Mouse (Mus musculus) spleen, postnatal 4 days (tissue): ENCODE results near the gene Fmo4.
"Not testable (repeated sequence)": the region's sequence is repeated elsewhere in the genome, so short reads cannot be mapped to it uniquely, and the experiment has no call there.

ENCODE experiments used
- DNase-seq, 2 experiments: peaks; one replicate each; pipeline ENCODE4 v3.0.0; 2022; ENCODE audit warnings: low spot score in 2 of 2

Gene Fmo4

GRCm38 (mm10) chr1:162792306-162793044 lies 21.3 kb downstream of the Fmo4 start:
- no peak for DNase-seq

DNA sequence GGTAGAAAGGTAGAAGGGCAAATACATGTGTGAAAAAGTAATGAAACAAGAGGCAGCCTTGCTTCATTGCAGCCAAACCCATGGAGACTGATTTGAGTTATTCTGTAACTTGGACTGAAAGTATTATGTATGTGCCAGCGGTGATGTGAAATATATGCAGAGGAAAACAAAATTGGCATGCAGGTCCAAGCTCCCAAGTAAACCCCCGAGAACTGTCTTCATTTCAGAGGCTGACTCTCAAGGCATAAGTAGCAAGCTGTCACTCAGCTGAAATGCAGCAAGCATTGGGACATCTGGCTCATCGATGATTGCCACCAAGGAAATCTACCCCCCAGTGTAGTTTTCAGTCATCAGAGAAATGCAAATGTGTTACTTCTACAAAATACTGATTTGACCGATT lies 28.6 kb downstream of the Fmo4 start:
- DNase-seq, result no peak

DNA sequence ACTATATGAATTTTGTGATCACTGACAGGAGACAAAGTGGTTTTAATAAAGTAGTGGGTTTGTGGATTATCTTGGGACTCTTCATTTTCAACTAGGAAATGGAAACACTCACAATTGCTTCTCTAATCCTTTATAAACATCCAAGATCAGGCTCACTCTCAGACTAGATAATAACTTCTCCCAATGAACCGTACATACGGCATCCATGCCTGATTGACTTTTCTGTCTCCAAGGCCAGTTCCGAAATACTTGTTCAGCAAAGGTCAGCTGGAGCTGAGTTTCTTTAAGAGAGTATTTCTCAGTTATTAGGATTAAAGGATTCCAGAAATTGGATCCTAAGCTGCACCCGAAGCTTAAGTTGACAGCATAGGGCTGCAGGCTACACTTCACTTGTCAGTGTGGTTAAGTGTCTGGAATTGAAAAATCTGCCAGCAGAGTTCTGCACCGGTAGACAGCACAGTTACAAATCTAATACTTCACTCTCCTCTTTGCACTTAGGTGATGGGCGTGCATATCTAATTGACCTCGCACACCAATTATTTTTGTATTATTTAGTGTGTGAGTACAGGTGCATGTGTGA lies 30.0 kb downstream of the Fmo4 start:
- DNase-seq, result no peak

DNA sequence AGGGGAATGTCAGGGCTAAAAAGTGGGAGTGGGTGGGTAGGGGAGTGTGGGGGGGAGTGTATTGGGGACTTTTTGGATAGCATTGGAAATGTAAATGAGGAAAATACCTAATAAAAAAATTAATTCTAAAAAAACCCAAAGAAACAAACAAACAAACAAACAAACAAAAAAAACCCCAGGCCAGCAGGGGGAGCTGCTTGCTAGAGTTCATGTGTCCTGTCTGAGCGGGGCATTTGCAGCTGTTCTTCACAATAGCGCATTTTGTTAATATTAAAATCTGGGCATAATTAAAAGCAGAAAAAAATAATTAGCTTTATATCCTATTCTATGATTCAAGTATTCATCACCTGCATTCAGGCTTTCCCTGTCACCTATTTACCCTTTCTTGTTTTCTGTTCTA lies 32.7 kb downstream of the Fmo4 start:
- DNase-seq, result not testable (repeated sequence)

DNA sequence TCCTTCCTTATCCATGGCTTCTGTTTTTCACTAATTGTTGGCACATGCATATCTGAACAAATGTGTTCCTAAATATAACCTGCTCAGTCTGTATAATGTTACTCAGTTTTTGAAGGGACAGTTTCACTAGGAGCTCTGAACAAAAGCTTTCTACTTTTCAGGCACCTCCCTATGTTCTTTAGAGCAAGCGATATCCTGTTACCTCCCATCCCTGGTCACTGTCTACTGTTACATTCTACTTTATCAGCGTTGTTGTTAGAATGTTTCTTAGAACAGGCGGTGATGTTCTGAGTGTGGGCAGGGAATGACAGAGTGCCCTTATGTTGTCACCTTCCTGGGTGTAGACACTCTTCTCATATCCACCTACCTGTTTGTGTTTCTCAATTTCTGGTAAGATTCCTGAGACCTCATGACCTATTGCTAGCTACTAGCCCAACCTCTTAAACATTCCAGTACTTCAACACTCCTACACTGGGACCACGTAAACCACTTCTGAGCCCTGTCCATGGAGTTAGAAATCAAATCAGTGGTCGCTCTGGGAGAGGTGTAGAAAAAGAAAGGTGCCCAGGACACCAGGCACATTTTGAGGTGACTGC lies 35.7 kb downstream of the Fmo4 start:
- DNase-seq, result no peak

DNA sequence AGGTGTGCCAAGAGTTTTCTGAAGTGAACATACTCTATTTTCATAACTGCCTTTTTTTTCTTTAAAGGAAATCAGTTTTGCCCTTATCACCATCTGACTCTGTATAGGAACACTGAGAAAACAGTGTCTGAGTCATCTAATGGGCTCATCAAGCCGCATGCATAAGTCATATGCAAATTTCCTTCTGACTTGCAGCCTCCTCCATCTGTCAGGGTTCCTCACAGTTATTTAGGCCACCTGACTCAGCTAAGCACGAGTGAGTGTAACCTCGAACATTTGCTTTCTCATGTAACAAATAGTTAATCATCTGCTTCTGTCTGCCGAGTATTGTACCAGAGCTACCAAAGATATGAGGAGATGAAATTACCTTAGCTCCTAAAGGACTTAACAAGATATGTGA lies 40.1 kb downstream of the Fmo4 start:
- no peak for DNase-seq

DNA sequence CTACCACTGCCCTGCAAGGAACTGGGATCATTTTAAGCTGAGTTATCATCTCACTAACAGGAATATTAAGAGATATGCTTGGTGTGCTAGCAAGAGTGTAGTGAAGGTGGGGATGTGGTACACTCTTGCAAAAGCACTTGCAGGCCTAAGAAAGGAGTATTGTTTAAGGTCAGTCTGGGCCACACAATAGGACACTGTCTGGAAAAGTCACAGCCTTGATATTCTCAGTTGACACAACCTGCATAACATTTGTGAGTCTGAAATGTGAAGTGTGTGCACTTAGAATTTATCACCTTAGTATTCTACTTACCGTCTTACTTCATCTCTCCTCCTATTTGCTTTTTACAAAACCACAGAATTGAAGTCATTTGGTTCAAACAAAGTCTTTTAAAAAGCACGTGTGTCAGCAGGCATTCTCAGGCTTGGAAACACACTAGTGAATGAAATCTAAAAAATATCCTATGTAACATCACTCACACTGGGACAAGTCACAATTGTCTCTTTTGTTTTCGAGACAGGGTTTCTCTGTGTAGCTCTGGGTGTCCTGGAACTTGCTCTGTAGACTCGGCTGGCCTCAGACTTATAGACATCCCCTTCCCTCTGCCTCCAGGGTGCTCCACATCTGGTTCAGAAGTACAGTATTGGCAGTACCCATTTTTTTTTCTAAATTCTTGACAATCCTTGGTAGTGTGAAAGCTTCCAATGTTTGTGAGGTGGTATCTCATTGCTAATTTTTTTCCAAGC lies 42.0 kb downstream of the Fmo4 start:
- DNase-seq, result no peak

DNA sequence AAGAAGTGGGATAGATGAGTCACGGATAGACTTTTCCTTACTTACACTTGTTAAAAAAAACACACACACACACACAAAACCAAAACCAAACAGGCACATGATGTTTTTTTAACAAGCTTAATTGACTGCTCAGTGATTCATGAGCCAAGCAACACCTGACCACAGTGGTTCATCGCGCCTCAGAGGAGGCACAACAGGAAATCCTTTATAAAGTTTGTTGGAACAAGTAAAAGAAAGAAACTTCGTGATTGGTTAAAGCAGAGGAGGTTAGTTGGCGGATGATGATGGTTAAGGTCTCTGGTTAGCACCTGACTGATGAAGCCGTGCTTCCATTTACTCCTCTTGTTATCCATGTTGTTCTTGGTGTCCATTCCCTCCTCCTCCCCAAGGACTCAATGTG lies 61.8 kb downstream of the Fmo4 start:
- no peak for DNase-seq

DNA sequence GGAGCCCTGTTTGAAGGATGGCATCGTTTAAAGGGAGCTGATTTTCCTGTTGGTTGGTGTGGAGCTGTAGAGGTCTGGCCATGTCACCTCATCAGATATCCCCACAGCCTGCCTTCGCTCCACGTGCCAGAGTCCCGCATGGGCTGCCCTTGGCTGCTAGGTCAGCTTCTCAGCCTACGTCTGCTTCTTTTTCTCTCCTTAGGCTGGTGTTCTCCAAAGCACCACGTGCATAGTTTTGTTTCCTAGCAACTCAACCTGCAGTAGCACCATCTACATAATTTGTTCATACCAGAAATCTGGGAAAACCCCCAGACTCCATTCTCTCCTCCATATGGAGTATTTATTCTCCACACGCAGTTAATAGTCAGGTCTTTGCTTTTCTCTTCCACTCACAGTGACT lies 64.2 kb downstream of the Fmo4 start:
- no peak for DNase-seq

DNA sequence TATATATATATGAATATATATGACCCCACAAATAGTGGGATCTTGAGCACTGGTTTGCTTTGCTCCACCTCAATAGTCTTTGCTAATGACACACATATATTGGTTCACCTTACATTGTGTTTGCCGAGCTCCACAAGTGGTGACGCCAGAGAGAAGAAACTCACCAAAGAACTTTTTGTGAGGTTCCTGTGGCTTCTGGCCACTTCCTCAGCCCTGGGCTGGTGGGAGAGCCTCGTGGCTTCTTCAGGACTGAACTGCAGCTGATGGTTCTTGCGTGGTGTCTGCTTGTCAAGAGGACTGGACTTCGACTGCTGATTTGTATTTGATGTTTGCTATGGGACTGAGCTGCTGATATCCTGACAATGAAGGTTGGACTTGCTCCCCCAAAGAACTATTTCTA lies 65.0 kb downstream of the Fmo4 start:
- DNase-seq, result no peak
